Mouse (Mus musculus): ENCODE data around the gene Trpm3.

The Trpm3 gene

DNA sequence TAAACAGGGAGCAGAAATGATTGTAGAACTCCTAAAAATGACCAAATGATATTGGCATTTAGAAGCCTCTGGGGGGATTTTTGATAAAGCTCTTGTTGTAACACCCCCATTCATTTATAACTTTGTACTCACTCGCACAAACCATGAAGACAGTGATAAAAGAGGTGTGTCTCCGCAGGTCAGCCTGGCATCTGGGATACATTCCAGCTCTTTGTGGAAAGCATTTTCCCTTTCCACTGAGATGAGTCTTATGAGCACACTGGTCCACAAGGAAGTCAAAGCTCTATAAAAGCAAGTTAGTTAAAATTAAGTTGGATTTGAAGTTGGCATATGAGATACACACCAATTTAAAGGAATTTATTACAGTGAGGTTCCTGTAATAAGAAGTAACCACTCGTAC, 600.4 kb downstream of the Trpm3 start:
- in situ Hi-C loops (cut with MboI), result no loop called here

DNA sequence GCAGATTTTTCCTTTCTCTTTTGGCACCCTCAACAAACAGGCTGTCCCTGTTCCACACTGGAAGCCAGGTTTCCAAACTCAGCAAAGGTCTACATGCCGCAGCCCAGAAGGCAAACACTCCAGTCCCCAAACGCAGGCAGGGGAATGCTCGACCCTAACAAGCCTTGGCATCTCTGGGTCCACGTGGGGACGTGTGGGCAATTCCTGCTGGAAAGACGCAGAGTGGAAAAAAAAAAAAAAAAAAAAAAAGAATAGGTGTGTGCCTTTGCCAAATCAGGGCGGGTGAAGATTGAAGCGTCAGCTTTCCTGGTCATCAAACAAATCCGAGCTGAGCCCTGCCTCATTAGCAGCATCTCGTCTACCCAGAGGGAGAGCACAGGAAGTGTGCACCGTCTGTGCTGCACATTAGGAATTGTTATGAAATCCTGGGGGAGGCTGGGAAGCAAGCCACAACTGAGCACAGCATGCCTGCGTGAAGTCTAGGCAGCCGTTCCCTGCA, 614.5 kb downstream of the Trpm3 start:
- in situ Hi-C loops (cut with MboI), result no loop called here

DNA sequence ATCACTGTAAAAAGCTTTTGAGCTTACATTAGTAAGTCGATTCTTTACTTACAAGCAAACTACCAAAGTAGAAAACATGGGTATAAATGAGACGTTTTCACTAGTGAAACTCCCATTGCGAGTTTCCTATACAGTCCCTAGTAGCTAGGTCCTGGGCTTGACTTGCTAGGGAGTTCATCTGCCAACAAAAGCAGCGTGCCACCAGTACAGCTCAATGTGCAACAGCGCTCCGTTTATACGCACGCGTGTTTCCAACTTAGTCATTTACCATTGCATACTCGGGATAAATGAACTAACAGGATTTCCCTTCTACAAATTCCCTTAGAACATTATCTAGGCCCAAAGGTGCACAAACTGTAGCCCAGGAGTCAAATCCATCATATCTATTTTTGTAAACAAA, 615.2 kb downstream of the Trpm3 start:
- in situ Hi-C loops (cut with MboI), result no loop called here

DNA sequence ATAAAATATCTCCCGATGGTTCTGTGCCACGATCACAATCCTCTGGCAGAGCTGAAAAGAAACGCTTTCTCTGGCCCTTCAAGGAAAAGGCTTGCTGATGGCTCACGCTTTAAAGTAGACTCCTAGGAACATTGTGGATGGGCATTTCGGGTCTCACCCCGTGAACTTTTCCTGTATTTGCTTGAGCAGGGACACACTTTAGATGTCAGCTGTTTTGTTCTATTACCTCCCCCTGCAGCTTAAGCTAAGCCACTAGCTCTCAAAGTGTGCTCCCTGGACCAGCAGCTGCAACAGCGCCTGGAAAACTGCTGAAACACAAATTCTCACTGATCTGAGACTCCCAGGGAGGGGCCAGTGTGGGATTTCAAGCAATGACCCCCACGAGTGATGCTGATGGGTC, 615.7 kb downstream of the Trpm3 start:
- in situ Hi-C loops (cut with MboI), result no loop called here

DNA sequence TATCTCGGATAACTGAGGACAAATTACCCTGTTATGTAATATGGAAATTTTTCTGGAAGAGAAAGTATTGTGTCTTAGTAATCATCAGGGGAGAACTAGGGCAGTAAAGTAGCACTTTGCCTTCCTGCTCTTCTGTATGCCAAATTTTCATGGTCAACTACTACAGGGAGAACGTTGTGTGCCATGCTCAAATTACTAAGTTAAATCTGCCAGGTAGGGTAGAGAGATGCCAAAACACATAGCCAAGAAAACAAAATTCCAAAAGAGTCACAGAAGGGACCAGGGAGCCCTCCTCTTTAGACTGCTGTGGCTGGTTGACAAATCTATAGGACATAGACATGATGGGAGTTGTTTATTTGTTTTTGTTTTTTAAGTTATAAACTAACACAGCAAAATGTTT, 619.6 kb downstream of the Trpm3 start:
- in situ Hi-C loops (cut with MboI), result no loop called here

DNA sequence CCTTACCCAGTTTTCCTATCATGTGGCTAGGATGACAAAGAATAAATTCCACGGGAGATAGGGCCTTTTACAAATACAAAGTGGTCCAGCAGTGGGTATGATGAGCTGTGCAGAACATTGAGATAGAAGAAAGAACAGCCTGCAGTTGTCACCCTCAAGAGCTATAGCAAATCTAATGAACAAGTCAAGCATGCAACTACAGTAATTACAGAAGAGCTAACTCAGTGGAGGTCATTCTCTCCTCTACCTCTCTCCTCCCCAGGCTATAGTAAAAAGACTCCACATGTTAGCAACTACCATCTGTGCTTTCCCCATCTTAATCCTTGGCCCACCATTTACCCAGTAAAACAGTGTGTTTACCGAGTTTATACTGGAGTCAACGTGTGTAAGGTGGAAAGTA, 629.4 kb downstream of the Trpm3 start:
- in situ Hi-C loops (cut with MboI), result no loop called here

DNA sequence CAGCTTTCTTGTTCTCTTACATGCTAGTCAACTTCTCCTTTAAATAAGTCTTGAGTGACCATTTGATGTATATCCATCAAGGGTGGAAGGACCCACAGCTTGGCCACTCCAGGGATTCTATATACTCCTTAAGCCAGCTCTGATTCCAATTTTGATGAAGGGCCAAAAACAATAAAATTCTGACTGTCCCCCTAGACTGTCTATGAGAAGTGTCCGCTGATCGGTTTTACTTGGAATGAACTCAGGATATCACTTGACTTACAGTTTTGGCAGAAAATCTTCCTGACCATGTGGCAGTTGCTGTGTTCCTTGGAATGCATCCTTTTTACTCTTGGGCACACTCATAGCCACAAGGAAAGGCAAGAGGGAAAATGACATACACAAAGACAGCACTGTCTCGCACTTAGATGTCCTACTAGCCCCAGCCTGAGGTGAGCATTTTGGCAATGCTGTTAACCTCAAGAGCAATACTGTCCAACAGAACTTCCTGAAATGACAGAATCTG, 636.4 kb downstream of the Trpm3 start:
- in situ Hi-C loops (cut with MboI), result no loop called here

DNA sequence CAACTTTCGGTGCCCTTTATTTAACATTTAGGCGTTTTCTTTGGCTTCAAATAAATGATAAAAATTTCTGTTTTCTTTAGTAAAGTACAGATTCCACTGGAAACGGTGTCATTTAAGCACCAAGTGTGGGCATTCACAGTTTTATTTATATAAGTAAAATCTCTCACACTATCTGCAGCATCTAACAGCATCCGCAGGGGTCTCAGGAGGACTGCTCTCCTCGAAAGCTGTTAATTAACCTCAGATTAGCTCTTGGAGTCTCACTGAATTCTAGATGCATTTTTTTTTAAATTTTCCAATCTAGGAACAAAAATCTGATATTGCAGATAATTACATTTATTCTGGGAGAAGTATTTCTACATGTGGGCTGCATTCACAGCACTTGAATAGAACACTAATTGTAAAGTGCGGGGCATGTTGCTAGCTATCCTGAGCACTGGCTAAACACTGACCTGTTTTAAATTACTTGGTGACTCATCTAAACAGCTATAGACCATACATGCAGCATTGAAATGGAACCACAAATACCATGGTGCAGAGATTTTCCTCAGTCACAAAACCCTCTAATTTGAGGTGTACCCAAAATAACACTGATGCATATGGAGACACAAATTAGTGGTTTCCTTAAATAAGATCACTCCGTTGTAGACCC, 641.5 kb downstream of the Trpm3 start:
- in situ Hi-C loops (cut with MboI), result no loop called here

DNA sequence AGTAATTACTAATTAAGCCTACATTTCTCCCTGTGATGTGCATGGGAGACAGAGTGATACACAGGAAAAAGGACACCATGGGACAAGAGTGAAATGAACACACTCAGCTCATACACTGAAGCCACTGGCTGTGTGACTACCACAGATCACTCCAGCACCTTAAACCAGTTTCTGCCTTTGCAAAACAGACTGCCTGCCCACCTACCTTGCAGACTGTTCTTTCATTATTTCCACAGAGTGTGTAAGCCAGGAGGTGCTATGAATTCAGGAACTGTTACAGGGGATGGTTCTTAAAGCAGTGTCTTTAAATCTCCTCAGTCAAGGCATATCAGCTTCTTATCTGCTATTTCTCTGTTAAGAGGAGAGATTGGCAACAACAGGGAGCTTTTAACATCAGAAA, 642.7 kb downstream of the Trpm3 start:
- in situ Hi-C loops (cut with MboI), result no loop called here

DNA sequence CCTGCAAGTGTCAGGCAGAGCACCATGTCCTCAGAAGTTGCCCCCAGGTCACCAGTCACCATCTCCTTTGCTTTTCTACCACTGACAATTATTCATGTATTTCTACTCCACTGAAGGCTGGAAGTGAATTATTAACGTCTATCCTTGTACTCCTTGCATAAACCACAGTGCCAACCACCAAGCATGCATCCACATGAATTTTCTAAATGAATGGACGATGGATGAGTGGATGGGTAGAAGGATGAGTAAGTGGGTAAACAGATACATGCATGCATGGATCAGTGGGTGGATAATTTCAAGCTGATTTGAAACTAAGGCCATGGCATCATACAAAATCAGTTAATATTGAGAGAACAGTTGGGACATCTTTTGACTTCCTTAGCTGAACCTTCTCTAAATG, 644.9 kb downstream of the Trpm3 start:
- in situ Hi-C loops (cut with MboI), result no loop called here

DNA sequence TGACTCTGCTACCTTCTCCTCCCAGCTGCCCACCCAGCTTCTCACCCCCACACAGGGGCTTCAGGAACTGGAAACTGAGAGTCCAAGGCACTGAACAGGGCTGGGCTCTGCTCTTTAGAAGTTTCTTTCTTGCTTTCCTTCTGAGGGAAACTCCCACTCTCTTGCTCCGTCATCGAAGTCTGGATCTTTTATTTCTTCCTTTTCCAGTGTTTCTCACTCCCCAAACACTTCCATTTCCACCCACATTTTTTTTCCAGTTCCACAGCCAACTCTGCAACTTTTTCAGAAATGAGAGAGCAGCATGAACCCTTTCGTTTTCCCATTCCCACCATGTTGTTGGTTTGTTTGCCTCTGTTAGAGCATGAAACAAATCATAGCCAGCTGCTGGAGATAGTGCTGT, 650.9 kb downstream of the Trpm3 start:
- in situ Hi-C loops (cut with MboI), result no loop called here

DNA sequence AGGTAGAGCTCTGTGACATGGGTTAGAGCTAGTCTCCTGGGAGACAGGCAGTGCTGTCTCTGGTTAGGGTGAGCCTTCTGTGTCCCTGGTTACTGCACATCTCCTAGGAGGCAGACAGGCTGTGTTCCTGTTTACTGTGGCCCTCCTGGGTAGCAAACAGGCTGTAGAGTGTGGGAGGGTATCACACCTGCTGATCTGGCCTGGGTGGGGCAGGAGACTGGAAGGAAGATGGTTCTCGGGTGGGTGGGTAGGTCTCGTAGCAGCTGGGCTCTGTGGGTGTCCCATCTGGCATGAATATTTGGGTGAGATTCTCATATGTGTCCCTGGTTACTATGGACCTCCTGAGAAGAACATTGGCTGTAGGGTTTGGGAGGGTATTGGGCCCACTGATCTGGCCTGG, 658.1 kb downstream of the Trpm3 start:
- in situ Hi-C loops (cut with MboI), result no loop called here

DNA sequence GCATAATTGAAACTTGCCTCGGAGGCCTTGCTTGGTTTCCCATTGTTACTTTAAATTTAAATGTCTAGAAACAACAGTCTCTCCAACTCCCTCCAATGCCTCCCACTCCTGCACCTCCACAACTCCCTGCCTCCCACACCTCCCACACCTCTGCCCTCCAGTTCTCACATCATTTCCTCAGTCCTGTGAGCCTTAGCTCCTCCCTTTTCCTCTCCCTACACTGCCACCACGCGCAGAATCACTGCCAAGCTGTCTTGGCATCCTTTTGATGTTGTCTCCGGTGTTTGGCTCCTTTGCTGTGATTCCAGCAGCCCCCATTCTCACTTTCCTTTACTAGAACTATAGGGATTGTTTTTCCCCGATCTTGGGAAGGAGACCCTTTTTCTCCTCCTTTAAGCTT, 661.6 kb downstream of the Trpm3 start:
- in situ Hi-C loops (cut with MboI), result no loop called here

DNA sequence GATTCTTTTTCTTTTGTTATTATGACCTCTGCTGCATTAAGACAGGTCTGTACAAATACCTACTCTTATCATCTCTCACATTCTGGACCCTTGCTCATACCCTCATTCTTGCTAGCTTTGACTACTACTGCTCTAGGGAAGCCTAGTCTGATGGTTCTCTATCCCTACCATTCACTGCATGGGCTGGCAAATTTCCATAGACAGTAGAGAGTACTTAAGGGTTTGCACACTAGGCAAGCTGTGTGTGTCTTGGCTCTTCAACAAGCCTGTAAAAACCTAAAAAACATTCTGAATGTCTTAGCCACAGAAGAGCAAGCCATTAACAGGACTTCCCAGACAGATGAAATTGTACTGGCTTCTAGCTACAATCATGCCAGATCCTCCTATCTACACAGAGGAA, 664.5 kb downstream of the Trpm3 start:
- in situ Hi-C loops (cut with MboI), result no loop called here

DNA sequence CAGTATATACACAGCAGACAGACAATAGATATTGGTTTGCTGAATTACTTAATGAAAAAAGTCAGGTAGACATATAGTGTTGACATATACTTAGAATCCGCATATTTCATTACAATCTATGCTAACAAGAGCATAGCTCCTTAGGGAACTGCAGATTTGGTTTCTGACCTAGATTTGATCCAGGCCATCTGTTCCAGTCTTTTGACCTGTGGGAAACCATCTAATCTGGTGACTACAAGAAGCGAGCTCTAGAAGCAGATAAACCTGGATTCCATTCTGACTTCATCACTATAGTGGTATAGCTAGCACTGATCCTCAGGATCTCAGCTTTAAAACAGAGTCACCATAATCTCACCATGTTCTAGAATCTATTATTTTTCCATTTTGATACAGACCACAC, 665.5 kb downstream of the Trpm3 start:
- in situ Hi-C loops (cut with MboI), result no loop called here

DNA sequence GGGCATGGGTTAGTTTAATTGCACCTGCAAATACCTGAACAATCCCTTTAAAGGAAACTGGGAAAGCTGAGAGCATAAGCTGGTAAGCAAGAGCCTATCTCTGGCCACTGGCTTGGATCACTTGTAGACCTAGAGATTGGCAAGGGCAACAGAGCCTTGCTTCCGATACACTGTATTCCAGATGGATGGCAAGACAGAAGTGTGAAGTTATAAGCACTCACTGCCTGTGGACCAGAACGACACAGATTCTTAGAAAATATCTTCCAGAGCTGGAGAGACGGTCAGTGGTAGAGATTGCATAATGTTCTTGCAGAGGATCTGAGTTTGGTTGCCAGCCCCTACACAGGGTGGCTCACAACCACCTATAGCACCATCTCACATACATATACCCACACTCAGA, 671.4 kb downstream of the Trpm3 start:
- in situ Hi-C loops (cut with MboI), result no loop called here

DNA sequence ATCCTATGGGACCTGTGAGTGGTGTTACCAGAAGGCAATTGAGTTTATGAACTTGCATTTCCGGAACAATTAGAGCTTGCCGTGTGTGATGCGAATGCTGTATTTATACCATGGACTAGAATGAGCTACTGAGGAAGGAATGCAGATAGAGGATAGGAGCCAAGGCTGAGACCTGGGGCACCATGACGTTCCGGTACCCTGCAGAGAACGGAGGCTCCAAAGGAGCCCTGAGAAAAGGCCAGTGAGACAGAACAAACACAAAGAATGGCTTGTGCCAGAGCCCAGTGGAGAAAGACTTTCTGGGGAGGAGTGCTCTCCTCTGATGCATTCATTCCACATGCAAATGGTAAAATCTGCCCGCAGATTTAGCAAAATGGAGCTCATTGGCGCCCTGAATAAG, 682.9 kb downstream of the Trpm3 start:
- in situ Hi-C loops (cut with MboI), result no loop called here

DNA sequence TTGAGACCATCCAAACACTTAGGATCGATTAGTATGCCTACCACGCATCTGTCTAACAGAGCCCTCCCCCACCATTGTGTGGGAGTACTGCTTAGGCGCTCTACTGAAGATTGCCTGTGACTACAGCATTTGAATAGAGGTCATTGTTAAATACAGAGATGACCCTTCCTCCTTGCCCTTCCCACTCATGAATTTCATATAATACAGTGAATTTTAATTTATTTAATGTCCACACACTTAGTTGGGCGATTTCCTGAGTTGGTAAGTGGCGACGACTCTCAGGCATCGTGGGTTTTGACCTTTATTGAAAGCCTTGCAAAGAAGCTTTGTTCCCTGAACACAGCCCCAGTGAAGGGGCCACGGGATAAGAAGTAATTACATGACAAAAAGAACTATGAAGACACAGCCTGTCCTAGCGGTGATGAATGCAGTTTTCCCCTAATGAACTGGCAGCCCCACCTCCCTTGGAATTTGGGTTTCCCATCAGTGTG, 684.7 kb downstream of the Trpm3 start:
- in situ Hi-C loops (cut with MboI), result no loop called here

DNA sequence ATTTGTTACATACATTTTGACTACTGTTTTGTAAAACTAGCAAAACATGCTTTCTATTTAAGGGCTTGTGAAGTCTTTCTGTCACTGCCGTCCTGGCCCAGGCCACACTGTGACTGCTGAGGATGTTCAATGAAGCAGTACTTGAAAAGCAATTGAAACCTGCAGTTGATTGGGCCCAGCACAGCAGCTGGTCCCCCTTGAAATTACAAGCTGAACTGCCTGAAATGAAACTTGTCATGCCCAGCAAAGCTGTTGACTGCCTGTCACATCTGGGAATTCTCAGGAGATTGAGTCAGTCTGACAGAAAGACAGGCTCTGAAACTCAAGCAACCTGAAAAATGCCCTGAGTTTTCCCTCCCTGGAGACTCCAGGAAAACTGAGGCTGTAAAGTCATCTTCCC, 687.0 kb downstream of the Trpm3 start:
- in situ Hi-C loops (cut with MboI), result no loop called here

DNA sequence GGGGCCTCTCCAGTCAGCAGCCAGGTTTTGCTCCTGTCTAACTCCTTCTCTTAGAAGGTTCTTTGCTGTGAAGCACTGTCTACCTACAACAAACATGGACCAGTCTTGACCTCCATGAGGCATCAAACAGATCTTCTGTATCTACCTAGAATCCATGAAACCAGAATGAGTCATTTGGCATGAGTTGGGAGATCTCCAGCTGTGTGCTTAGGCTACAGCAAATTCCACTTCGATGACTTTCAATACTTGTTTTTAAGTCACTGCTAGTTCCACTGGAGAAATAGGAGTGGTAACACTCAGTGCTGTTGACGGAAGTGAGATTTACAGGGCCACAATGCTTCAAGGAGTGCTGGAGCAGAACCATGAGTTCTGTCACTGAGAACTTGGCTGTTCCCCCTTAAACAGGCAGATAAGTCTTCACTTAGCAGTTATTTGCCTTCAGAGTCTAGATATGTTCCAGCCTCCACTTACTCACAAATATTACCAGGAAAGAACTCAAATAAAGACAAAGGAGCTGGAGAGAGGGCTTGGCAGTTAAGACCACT, 689.4 kb downstream of the Trpm3 start:
- in situ Hi-C loops (cut with MboI), result no loop called here

DNA sequence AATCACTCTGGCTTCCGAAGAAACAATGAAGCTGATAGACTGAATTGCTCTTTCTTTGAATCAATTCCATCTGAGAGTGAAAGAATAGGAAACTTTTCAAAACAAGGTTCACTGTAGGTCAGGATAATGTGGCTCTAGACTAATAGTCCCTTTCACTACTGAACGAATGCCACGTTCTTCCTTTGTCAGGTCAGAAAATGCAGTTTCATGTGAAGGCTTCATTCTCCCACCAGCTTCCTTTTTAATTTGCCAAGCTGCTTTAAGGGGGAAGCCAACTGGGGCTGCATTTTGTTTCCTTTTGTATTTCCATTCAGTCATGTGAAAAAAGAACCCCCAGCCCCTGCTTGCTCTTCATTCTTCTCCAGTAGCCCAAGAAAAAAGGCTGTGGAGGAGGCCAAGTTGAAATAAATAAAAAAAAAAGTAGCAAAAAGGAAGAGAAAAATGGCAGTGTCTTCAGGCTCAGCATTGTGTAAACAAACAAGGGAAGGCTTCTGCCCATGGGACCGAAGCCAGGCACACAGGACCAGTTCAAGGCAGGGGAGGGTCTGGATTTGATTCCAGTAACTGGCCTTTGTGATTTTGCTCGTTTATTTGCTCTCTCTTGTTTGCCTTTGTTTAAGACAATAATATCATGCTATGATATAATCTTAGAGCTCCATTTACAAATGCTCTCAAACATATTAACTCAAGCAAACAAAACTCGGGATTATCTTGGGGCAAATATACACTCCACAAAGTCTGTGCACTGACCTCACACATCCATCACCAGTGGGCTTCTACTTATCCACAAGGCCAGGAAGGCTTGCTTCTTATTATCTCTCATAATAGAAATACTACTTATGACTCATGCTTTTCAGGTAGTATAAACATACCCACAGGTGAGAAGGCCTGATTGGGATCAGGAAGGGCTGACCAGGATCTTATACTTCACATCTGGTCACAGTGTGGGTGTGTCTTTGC, 702.5 kb downstream of the Trpm3 start:
- in situ Hi-C loops (cut with MboI), result no loop called here

DNA sequence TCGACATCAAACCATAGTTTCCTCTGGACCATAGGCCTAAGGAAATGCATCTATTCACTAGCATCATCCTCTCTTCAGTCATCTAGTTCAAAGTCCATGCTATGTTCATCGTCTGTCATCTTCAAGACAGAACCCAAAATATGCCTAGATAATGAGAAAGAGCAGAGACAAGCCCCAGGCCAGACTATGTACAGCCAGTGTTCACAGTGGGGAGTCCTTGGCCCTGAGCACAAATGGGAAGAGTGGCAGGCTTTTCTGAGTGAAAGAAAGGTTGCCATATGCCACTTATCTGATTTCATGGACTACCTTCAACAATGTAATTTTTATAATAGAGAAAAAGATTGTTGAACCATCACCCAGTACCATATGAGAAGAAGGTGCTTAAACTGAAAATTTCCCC, 703.9 kb downstream of the Trpm3 start:
- in situ Hi-C loops (cut with MboI), result no loop called here

DNA sequence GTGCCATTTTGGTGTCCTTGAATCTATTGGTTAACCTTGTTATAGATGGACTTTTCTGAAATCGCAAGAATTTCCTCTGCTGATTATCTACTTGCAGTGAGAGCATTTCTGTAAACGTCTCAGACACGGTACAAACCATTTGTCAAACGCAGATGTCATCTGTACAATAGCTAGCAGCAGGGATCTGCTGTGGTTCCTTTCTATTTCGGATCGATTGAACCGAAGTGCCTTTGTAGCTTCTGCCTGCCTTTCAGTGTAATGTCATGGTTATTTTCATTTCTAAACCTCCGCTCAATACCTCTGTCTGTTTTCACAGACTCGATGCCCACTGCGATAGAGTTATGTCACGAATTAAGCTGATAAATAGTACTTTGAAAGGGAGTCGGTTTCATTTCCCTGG, 708.9 kb downstream of the Trpm3 start:
- in situ Hi-C loops (cut with MboI), result no loop called here

All from mature B cell (primary cell).